Mouse (Mus musculus): ENCODE measurements at regions not wholly inside any gene's neighbourhood (a gene's known extent, or its start where the extent isn't known, plus 50 kb on each side); places are given as distances from the start of the nearest gene placed in this dataset.

GRCm38 (mm10) chr5:85403519-85403918, 661.9 kb downstream of the Cenpc1 start:
- no peaks in the 10 kb centered on the region for H3K36me3 ChIP-seq (ENCODE audit: control insufficient read depth, insufficient read depth, low read length)
- no peak overlapping the region for H3K9ac ChIP-seq (ENCODE audit: low read length)
- 73% methylated on average over 3 of the region's 3 CpGs for WGBS
- H3K4me3 ChIP-seq (ENCODE audit: low read depth, low read length) = no peak overlapping the region
- H3K4me2 ChIP-seq = no peak overlapping the region
- H3K27me3 ChIP-seq (ENCODE audit: control insufficient read depth, insufficient read depth, low read length) = no peaks in the 10 kb centered on the region
- no peaks in the 10 kb centered on the region for H3K9me3 ChIP-seq (ENCODE audit: control insufficient read depth, low read length)
- no peak for ATAC-seq (ENCODE audit: low FRiP score)
- no peaks in the 10 kb centered on the region for H3K4me1 ChIP-seq (ENCODE audit: control insufficient read depth, insufficient read depth, low read length)
- DNase-seq (ENCODE audit: low spot score, missing footprints) = no peak
- H3K27ac ChIP-seq (ENCODE audit: low read depth, low read length) = no peak overlapping the region

- H3K27me3 ChIP-seq (ENCODE audit: control insufficient read depth, insufficient read depth, low read length) = no peaks in the 10 kb centered on the region
- ATAC-seq (ENCODE audit: low FRiP score) = no peak
Observed at GRCm38 (mm10) chr5:85360427-85360826, 705.0 kb downstream of the Cenpc1 start.

GRCm38 (mm10) chr5:85346762-85347161, 718.6 kb downstream of the Cenpc1 start:
- Histone ChIP-seq H3K36me3 (ENCODE audit: control insufficient read depth, insufficient read depth, low read length) (no peaks in the 10 kb centered on the region), H3K27ac (ENCODE audit: low read depth, low read length) (no peak overlapping the region), H3K27me3 (ENCODE audit: control insufficient read depth, insufficient read depth, low read length) (no peaks in the 10 kb centered on the region), H3K9ac (ENCODE audit: low read length) (no peak overlapping the region), H3K4me3 (ENCODE audit: low read depth, low read length) (no peak overlapping the region), H3K4me1 (ENCODE audit: control insufficient read depth, insufficient read depth, low read length) (no peaks in the 10 kb centered on the region), H3K9me3 (ENCODE audit: control insufficient read depth, low read length) (no peaks in the 10 kb centered on the region), H3K4me2 (no peak overlapping the region)
- ATAC-seq (ENCODE audit: low FRiP score) (peak; percentile 63; the same call in 1 of the 2 replicates), DNase-seq (ENCODE audit: low spot score, missing footprints) (peak; percentile 78)
- WGBS = 70% methylated on average over 3 of the region's 3 CpGs

More at GRCm38 (mm10) chr5:85360427-85360826, 705.0 kb downstream of the Cenpc1 start:
- Histone ChIP-seq H3K9ac (ENCODE audit: low read length) (no peak overlapping the region), H3K27ac (ENCODE audit: low read depth, low read length) (no peak overlapping the region), H3K36me3 (ENCODE audit: control insufficient read depth, insufficient read depth, low read length) (no peaks in the 10 kb centered on the region), H3K4me1 (ENCODE audit: control insufficient read depth, insufficient read depth, low read length) (no peaks in the 10 kb centered on the region), H3K9me3 (ENCODE audit: control insufficient read depth, low read length) (no peaks in the 10 kb centered on the region), H3K4me2 (no peak overlapping the region), H3K4me3 (ENCODE audit: low read depth, low read length) (no peak overlapping the region)
- no peak for DNase-seq (ENCODE audit: low spot score, missing footprints)

- H3K9ac ChIP-seq (ENCODE audit: low read length) = no peak overlapping the region
- no peak for DNase-seq (ENCODE audit: low spot score, missing footprints)
- ATAC-seq (ENCODE audit: low FRiP score) = no peak
- no peaks in the 10 kb centered on the region for H3K9me3 ChIP-seq (ENCODE audit: control insufficient read depth, low read length)
- no peaks in the 10 kb centered on the region for H3K4me1 ChIP-seq (ENCODE audit: control insufficient read depth, insufficient read depth, low read length)
- no peaks in the 10 kb centered on the region for H3K36me3 ChIP-seq (ENCODE audit: control insufficient read depth, insufficient read depth, low read length)
- H3K27me3 ChIP-seq (ENCODE audit: control insufficient read depth, insufficient read depth, low read length) = no peaks in the 10 kb centered on the region
- H3K4me3 ChIP-seq (ENCODE audit: low read depth, low read length) = no peak overlapping the region
- 75% methylated on average over 7 of the region's 7 CpGs for WGBS
- H3K27ac ChIP-seq (ENCODE audit: low read depth, low read length) = no peak overlapping the region
- no peak overlapping the region for H3K4me2 ChIP-seq
Observed at GRCm38 (mm10) chr5:85346066-85346649, 719.2 kb downstream of the Cenpc1 start.

- no peak overlapping the region for H3K4me2 ChIP-seq
- WGBS = 85% methylated on average over 4 of the region's 4 CpGs
- no peaks in the 10 kb centered on the region for H3K36me3 ChIP-seq (ENCODE audit: control insufficient read depth, insufficient read depth, low read length)
- H3K9ac ChIP-seq (ENCODE audit: low read length) = no peak overlapping the region
- no peak overlapping the region for H3K27ac ChIP-seq (ENCODE audit: low read depth, low read length)
- H3K4me1 ChIP-seq (ENCODE audit: control insufficient read depth, insufficient read depth, low read length) = peaks cover 2% of the 10 kb centered on the region; the same call in 1 of the 2 replicates
- DNase-seq (ENCODE audit: low spot score, missing footprints) (no peak), ATAC-seq (ENCODE audit: low FRiP score) (no peak)
- H3K4me3 ChIP-seq (ENCODE audit: low read depth, low read length) = no peak overlapping the region
- H3K9me3 ChIP-seq (ENCODE audit: control insufficient read depth, low read length) = no peaks in the 10 kb centered on the region
- H3K27me3 ChIP-seq (ENCODE audit: control insufficient read depth, insufficient read depth, low read length) = no peaks in the 10 kb centered on the region
Observed at GRCm38 (mm10) chr5:85341383-85341782, 724.0 kb downstream of the Cenpc1 start.

GRCm38 (mm10) chr5:85337643-85338458, 727.5 kb downstream of the Cenpc1 start:
- no peaks in the 10 kb centered on the region for H3K27me3 ChIP-seq (ENCODE audit: control insufficient read depth, insufficient read depth, low read length)
- no peak overlapping the region for H3K9ac ChIP-seq (ENCODE audit: low read length)
- H3K4me3 ChIP-seq (ENCODE audit: low read depth, low read length) = no peak overlapping the region
- no peaks in the 10 kb centered on the region for H3K9me3 ChIP-seq (ENCODE audit: control insufficient read depth, low read length)
- no peak overlapping the region for H3K4me2 ChIP-seq
- H3K27ac ChIP-seq (ENCODE audit: low read depth, low read length) = no peak overlapping the region
- 53% methylated on average over 8 of the region's 8 CpGs for WGBS
- peaks cover 2% of the 10 kb centered on the region; the same call in 1 of the 2 replicates for H3K4me1 ChIP-seq (ENCODE audit: control insufficient read depth, insufficient read depth, low read length)
- DNase-seq (ENCODE audit: low spot score, missing footprints) (peak; percentile 81), ATAC-seq (ENCODE audit: low FRiP score) (peak; percentile 72)
- no peaks in the 10 kb centered on the region for H3K36me3 ChIP-seq (ENCODE audit: control insufficient read depth, insufficient read depth, low read length)

- no peak overlapping the region for H3K9ac ChIP-seq (ENCODE audit: low read length)
- no peaks in the 10 kb centered on the region for H3K36me3 ChIP-seq (ENCODE audit: control insufficient read depth, insufficient read depth, low read length)
- DNase-seq (ENCODE audit: low spot score, missing footprints) = no peak
- H3K4me1 ChIP-seq (ENCODE audit: control insufficient read depth, insufficient read depth, low read length) = peaks cover 2% of the 10 kb centered on the region; the same call in 1 of the 2 replicates
- H3K27me3 ChIP-seq (ENCODE audit: control insufficient read depth, insufficient read depth, low read length) = no peaks in the 10 kb centered on the region
- H3K4me2 ChIP-seq = no peak overlapping the region
- WGBS = 89% methylated on average over 1 of the region's 1 CpGs
- no peak overlapping the region for H3K4me3 ChIP-seq (ENCODE audit: low read depth, low read length)
- no peak for ATAC-seq (ENCODE audit: low FRiP score)
- H3K27ac ChIP-seq (ENCODE audit: low read depth, low read length) = no peak overlapping the region
- H3K9me3 ChIP-seq (ENCODE audit: control insufficient read depth, low read length) = no peaks in the 10 kb centered on the region
Observed at GRCm38 (mm10) chr5:85336944-85337343, 728.4 kb downstream of the Cenpc1 start.
